Mouse (Mus musculus) layer of hippocampus, postnatal 36 days (tissue): ENCODE results near the gene Stxbp2. TPM values are rescaled to one million over a fixed set of nuclear protein-coding genes. Genes with fewer than 3 reads are reported as not detected.
A peak's percentile ranks its signal among the peaks of the same experiment; 100 is the strongest.

Experiments used
- DNase-seq, 2 experiments: peaks; one replicate each; pipeline ENCODE4 v3.0.0; 2022
- total RNA-seq, 2 experiments: library from RNA; stranded (reverse); gene quantifications; 2 replicates each; pipeline ENCODE4 v1.2.3; 2021

Gene Stxbp2
- total RNA-seq, 2 experiments from 2014 or later = 36.3 to 47.1 TPM

DNA sequence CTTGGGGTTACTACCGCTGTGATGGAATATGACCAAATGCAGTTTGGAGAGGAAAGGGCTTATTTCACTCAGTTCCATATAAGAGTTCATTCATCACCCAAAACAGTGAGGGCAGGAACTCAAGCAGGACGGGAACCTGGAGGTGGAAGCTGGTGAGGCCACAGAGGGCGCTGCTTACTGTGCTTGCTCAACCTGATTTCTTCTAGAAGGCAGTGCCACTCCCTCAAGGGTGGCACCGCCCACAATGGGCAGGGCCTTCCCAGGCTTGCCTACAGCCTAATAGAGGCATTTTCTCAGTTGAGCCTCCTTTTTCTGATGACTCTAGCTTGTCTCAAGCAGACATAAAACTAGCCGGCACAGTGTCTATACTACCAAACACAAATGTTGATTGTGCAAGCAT is 15.0 kb downstream of the Stxbp2 start:
- no peak for DNase-seq

DNA sequence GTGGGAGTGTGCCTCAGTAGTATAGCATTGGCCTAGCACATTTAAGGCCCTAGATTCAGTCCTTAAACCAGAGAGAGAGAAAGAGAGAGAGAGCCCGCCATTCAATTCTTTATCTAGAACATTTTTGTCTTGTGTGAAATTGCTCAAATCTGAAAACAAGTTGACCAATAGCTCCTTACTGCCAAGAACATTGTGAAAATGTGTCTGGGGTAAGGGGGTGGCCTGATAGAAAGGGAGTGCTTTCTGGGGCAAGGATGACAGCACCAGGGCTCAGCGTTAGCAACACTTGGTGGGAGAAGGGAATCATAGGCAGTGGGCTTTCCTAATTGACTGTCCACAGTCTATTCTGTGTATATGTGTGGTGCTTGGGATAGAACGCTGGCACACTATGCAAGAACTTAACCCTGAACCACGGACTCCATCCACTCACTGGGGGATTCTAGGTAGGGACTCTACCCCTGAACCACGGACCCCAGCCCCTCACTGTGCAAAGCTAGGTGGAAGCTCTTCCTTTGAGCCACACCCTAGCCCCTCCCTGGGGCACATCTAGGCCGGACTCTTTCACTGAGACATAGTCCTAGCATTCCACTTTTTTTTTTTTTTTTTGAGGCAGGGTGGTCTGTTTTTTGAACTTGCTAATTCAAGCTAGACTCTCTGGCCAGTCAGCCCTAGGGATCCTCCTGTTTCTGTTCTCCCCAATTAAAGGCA is 16.2 kb downstream of the Stxbp2 start:
- no peak for DNase-seq

DNA sequence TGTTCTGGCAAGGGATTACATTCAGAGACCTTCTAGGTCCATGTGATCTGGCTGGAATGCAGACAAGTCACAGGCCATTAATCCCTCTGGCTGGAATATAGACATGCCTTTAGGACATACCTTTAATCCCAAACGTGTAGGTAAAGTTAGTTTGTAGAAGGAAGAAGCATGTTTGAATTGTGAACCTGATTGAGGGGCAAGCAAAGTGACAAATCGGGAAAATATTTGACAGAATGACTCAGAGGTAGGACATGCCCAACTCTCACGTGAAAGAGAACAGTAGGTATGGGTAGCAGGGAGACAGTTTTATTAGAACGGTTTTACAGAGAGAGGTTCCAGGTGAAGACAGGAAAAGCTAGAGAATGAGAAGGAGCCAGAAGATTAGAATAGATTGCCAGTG is 16.8 kb downstream of the Stxbp2 start:
- DNase-seq = no peak

DNA sequence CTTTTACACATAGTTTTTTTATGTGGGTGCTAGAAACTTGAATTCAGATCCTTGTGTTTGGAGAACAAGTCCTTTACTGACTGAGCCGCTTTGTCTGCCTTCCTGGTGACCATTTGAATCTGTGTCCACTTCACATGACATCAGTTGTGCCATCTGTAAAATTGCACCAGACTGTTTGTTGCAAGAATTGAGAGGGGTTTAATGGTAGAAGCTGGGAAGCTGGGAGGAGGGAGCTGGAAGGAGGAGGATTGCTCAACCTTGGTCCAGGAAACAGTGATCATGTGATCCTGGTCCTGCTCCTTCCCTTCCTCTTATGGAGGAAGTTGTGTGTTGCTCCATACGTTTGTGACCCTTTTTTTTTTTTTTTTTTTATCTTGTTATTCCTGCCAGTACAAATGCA is 17.5 kb downstream of the Stxbp2 start:
- DNase-seq = no peak

DNA sequence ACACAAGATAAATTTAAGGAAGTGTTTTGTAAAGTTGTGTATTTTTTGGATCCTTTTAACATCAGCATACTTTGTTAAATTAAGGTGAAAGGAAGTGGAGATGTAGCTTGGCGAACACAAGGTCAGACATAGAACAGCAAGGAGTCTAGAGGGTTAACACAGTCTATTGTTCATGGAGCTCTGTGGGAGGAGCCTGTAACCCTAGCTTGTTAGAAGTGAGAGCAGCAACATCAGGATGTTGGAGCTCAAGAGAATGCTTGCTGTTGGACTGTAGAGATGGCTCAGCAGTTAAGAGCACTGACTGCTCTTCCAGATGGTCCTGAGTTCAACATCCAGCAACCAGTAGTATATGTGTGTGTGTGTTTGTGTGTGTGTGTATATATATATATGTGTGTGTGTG is 18.2 kb downstream of the Stxbp2 start:
- no peak for DNase-seq

DNA sequence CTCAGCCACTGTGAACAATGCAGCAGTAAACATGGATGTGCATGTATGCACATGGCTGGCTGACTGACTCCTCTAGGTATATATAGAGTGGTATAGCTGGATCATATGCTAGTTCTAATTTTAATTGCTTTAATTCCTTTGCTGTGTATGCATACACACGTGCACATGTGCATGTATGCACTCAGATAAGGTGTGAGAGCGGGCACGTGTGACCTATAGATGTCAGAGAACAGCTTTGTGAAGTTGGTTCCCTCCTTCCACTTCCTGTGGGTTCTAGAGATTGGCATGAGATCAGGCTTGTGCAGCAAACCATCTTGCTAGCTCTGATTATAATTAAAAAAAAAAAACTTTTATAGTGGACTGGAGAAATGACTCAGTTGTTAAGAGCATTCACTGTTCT is 22.1 kb downstream of the Stxbp2 start:
- no peak for DNase-seq

DNA sequence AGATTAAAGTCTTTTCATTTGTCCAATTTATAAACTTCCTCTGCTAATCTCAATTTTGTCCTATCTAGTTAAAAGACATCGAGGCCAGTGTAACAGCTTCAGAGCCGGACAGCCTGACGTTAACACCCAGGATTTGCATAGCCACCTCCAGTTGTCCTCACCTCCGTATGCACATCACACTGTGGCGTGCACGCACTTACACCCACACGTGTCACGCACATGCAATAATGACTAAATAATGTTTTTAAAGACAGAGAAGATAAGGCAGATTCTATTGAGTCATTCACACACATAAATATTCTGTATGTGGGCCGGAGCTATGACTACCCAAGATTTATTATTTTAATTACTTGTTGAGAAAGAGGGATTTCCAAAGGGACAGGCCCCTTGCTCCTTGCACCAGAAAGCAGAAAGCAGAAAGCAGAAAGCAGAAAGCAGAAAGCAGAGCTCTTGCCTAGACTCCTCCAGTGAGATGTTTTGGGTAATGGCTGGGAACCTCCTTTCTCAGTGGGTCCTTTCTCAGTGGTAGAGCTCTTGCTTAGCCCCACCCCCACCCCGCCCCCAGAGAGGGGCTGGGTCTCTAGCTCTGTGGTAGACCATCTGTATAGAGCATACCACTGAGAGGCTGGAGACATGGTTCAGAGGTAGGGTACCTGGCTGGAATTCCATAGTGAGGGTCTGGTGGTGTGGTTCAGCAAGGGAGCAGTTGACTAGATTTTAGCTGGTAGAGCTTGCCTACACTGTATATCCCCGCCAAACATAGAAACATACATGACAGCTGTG is 24.2 kb downstream of the Stxbp2 start:
- DNase-seq = no peak

DNA sequence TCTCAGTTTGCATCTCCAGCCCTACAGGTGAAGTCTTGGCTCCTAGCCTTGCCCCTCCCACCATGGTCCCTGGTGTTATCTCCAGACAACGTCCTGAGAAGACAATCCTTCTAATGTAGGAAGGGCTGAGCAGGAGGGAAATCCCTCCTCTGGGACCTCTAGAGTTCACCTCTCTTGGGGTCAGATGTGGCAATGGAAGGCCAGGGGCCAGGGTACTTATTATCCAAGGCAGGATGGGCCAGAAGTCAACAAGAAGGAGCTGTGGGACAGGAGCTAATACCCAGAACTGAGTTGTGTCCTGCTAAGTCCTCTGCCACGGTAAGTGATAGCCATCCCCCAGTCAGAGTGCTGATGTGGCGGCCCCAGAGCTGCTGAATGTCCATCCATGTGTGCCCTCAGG is 24.8 kb downstream of the Stxbp2 start, which contains the start of gene Retn:
Gene Retn (plus strand): TSS at position 245 of the 400 bp plus-strand sequence.
- DNase-seq = no peak

DNA sequence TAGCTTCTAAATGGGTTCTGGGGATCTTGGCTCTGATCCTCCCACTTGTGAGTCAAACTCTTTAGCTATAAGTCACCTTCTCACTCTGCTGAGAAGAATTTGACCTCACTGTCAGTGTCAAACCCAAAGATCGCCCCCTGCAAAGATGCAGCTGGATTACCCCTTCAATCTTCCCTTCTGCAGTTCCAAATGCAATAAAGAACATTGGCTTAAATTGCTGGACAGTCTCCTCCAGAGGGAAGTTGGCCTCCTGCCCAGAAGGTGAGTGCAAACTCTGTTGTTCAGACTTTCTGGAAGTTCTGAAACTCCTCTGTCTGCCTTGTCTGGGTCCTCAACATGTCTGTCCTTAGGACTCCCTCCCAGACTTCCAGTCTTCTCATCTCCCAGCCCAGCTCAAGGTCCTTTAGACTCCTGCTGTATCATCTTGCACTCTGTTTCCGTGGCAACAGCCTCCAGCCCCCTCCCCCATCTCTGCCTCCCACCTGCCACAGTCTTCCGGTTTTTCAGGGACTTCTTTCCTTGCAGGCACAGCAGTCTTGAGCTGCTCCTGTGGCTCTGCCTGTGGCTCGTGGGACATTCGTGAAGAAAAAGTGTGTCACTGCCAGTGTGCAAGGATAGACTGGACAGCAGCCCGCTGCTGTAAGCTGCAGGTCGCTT is 26.1 kb downstream of the Stxbp2 start:
- no peak for DNase-seq

DNA sequence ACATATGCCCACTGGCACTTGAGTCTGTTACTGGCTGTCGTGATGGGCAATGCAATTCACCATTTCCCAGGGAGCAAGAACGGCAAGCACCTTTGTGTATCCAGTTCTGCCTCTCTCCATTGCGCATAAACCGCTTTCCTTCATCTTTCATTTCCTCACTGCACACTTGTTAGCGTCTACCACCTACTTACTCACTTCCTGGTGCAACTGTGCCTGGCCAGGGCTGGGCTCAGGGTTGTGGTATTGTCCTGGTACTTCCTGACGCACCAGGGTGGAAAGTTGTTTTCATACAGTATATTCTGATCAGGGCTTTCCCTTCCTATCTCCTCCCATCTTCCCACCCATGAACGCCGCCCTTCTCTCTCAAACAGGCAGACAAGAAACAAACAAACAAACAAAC is 30.1 kb downstream of the Stxbp2 start:
- DNase-seq = no peak

DNA sequence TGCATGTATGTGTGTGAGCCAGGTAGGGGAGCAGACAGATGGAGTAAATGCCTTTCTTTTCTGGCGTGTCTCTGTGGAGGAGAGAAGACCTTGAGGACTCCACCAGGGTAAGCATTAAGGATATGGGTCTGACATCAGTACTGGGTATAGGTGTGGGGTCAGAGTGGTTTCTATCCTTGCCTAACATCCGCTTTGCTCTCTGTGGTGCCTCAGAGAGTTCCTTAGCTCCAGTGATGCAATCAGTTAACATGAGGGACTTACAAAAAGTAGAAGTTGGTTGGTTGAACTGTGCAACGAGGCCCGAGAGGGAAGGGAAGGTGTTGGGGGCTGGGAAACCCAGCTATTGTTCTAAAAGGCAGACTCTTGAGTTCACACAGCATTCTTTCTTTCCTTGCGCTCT is 33.6 kb downstream of the Stxbp2 start:
- no peak for DNase-seq

DNA sequence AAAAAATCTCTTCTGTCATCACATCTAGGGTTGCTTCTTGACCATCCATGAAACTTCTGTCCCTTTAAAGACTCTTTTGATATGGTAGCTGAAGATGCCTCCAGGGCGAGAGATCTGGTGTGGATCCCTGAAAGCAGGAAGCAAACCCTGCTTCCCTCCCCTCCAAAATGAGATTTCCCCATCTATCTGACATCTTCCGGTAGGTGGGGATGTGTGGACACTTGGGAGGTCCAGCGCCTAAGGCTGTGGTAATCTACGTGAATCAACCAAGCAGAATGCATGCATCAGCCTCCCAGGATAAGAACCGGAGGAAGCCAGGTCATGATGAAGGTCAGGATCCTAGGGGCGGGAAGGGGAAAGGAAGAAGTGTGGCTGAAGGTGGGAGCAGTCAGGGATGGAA is 34.8 kb downstream of the Stxbp2 start, which contains the start of gene Mcemp1:
Gene Mcemp1 (plus strand): TSS at position 248 of the 400 bp plus-strand sequence.
- no peak for DNase-seq

DNA sequence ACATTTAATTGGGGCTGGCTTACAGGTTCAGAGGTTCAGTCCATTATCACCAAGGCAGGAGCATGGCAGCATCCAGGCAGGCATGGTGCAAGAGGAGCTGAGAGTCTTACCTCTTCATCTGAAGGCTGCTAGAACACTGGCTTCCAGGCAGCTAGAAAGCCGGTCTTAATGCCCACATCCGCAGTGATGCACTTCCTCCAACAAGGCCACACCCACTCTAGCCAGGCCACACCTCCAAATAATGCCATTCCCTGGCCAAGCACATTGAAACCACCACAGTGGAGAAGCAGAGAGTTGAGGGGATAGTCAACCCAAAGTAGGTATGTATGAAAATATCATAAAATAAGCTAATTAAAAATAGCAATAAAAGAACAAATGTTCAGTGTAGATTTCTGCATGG is 39.6 kb downstream of the Stxbp2 start:
- no peak for DNase-seq

DNA sequence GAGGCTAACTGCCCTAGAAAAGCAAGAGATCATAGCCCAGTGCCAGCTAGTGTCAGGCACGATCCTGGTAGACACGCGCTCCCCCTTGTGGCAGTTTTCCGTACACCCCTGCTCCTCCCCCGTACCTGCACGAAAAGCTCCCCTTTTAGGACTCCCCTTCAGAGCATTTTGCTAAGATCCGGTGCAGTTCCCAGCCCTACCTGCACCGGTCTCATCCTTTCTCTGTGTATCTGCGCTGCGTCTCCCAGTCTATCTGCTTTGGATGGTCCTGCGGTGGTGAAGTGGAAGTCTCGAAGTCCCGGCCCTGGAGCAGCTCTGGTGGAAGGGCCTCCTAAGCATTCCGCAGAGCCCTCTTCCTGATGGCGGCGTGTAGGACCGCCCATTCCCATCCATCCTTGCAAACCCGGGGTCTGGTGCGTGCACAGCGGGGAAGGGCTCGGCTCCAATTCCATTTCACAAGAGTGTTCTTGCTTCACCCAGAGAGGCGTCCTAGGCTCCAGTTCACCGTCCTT is 41.3 kb downstream of the Stxbp2 start, which contains the start of gene Fcor:
Gene Fcor (minus strand): TSS at position 383 of the 512 bp plus-strand sequence.
- peak; percentile 89 to 91 for DNase-seq

DNA sequence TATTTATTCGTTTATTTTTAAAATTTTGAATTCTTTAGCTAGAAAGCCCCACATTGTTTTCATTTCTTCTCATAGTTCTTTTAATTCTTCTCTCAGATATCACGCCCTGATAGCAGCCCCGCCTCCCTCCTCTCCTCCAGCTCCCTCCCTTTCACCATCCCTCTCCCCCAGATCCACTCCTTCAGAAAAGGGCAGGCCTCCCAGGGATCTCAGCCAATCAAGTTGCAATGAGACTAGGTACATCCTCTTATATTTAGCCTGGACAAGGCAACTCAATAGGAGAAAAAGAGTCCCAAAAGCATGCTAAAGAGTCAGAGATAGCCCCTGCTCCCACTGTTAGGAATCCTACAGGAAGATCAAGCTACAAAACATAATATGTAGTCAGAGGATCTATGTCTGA is 43.9 kb downstream of the Stxbp2 start:
- DNase-seq = no peak

DNA sequence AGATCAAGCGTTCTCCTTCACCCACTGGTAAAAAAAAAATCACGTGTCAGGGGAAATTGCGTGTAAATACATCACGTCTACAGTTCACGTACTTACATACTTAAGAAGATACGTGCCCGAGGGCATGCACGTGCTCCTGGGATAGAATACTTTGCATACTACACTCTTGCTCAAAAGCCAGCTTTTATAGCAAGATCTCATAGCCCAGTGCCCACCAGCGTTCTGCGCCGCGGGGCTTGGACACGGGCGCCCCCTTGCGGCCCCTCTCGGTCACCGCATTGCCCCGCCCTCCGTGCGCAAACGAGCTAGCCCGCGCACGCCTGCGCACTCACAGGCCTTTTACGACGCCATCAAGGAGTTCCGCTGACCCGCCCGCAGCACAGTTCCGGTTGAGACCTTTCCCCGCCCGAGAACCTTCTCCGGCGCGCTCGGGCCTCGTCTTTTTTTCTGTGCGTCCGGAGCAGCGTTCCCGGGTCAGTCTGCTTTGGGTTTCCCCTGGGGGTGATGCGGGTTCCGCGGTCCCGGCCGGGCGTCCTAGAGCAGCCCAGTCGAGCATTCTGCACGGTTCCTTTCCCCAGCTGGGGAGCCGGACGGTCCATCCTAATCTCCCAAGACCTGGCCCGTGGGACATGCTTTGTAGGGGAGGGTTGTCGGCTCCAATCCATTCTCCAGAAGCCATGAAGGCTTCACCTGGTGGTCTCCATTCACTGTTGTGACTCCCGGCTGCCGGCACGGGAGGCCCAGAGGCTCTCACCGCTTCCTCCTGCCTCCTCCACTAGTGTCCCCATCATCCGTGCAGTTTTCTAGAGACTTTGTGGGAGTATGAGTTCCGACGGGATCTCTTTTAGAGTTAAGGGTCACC is 45.6 kb downstream of the Stxbp2 start, which contains the start of gene Trappc5:
Gene Trappc5 (plus strand): TSS at position 169 of the 862 bp plus-strand sequence.
- peak; percentile 96 for DNase-seq

DNA sequence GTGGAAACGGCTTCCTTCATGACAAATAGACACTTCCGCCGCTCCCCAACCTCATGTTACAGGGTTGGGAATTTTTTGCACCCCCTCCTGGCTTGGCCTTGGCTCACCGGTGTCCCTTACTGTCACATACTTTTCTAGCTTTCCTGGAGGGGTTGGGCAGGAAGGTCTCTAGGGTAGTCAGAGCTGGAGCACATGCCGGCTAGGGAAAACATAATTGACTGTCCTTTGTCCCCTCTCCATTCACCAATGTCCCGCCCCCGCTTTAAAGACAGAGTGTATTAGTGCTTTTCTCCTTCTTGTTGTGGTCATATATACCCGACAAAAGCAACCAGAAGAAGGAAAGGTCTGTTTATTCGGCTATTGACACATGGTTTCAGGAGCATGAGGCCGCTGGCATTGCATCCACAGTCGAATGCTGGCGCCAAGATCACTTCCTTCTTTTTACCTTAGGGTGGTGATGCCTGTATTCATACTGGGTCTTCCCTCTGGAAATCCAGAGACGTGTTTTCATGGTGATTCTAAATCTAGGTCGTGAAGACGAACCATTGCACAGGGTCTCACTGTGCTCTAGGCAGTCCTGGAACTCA is 46.3 kb downstream of the Stxbp2 start:
- DNase-seq = no peak

DNA sequence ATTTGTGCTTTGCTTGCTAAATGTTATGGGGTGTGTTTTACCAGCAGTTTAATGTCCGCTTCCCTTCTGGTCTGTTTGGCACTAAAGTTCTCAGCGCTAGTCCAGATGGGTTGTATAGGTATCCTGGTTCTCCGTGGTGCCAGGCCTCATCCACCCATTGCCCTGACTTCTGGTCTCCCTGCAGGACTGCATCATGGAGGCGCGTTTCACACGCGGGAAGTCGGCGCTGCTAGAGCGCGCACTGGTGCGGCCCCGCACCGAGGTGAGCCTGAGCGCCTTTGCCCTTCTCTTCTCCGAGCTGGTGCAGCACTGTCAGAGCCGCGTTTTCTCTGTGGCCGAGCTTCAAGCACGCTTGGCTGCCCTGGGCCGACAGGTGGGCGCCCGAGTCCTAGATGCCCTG is 48.1 kb downstream of the Stxbp2 start:
- DNase-seq = no peak

DNA sequence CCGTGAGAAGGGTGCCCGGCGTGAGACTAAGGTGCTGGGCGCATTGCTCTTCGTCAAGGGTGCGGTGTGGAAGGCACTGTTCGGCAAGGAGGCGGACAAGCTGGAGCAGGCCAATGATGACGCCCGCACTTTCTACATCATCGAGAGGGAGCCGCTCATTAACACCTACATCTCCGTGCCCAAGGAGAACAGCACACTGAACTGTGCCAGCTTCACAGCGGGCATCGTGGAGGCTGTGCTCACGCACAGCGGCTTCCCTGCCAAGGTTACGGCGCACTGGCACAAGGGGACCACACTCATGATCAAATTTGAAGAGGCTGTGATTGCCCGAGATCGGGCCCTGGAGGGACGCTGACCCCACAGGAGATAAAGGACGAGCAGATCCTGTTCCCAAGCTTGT is 48.5 kb downstream of the Stxbp2 start:
- no peak for DNase-seq

DNA sequence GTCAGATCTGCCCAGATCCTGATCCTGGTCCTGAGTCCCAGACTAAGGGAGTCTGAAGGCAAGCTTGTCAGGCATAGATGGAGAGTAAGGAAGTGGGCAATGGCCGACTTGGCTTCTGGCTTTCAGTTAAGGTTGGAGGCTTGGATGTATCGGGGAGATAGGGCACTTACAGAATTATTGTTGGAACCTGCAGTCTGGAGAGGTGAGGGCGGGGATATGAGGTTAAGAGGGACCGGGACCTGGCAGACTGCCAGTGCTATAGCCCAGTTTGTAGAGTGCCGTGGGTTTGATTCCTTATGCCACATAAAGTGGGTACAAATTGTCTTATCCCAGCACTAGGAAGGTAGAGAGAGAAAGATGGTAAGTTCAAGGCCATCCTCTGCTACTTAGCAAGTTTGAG is 48.9 kb downstream of the Stxbp2 start:
- no peak for DNase-seq

DNA sequence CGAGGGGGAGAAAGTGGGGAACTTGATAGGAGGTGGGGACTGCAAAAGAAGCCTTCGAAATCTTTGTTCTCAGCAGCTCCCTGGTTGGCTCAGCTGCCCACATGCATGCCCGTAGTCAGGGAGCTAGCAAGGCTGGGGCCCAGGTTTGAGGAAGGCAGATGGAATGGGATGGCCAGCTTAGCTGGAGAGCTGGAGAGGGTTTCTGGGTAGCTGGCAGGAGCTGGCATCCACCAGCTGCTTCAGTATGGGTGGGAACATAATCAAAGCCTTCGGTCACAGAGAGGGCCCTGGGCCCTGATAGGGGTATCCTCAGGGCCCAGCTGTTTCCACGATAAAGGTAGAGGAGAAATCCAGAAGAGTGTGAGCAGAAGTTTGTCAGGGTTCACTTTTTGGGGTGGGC is 51.7 kb downstream of the Stxbp2 start:
- DNase-seq = no peak
